Mouse (Mus musculus) CH12.LX (cell line): ENCODE data around the gene Eme2.

Experiments used
- BHLHE40 ChIP-seq: IDR thresholded peaks from 2 replicates; pipeline ENCODE4 v1.6.1; 2011; ENCODE audit warnings: mild to moderate bottlenecking, low read depth, low read length, improper control_type of control experiment
- CHD2 ChIP-seq: IDR thresholded peaks from 2 replicates; pipeline ENCODE4 v1.6.1; 2011; ENCODE audit warnings: low read length, improper control_type of control experiment
- CTCF ChIP-seq, 2 experiments: IDR thresholded peaks in 1 of 2; conservative IDR thresholded peaks in 1 of 2; 2 replicates each; pipeline ENCODE4 v1.5.1; 2011 to 2012; ENCODE audit warnings: low read depth in 2 of 2, low read length in 2 of 2, improper control_type of control experiment in 1 of 2, inconsistent platforms in 1 of 2, mild to moderate bottlenecking in 1 of 2, moderate library complexity in 1 of 2
- E2F4 ChIP-seq: IDR thresholded peaks from 2 replicates; pipeline ENCODE4 v1.6.1; 2011; ENCODE audit warnings: low read depth, low read length, improper control_type of control experiment; ENCODE audit not compliant: insufficient replicate concordance
- ELF1 ChIP-seq: IDR thresholded peaks from 2 replicates; pipeline ENCODE4 v1.6.1; 2014; ENCODE audit warnings: low read depth, mild to moderate bottlenecking, inconsistent platforms, low read length, improper control_type of control experiment
- EP300 ChIP-seq: IDR thresholded peaks from 2 replicates; pipeline ENCODE4 v1.6.1; 2011; ENCODE audit warnings: low read length, improper control_type of control experiment
- MEF2A ChIP-seq: IDR thresholded peaks from 2 replicates; pipeline ENCODE4 v1.6.1; 2014; ENCODE audit warnings: low read depth, mild to moderate bottlenecking, inconsistent platforms, low read length, improper control_type of control experiment, borderline replicate concordance
- MYC ChIP-seq: IDR thresholded peaks from 2 replicates; pipeline ENCODE4 v1.6.1; 2011; ENCODE audit warnings: low read depth, mild to moderate bottlenecking, improper control_type of control experiment, low read length
- POLR2A ChIP-seq: IDR thresholded peaks from 2 replicates; pipeline ENCODE4 v1.6.1; 2011; ENCODE audit warnings: low read depth, mild to moderate bottlenecking, improper control_type of control experiment, low read length
- SMC3 ChIP-seq: IDR thresholded peaks from 2 replicates; pipeline ENCODE4 v1.6.1; 2011; ENCODE audit warnings: low read depth, low read length, improper control_type of control experiment
- TBP ChIP-seq: conservative IDR thresholded peaks from 2 replicates; pipeline ENCODE4 v1.6.1; 2011; ENCODE audit warnings: low read depth, low read length, improper control_type of control experiment
- ZKSCAN1 ChIP-seq: IDR thresholded peaks from 2 replicates; pipeline ENCODE4 v1.6.1; 2012; ENCODE audit warnings: low read depth, inconsistent platforms, low read length, improper control_type of control experiment, borderline replicate concordance

GRCm38 (mm10) chr17:24893276-24893675 lies 1.6 kb downstream of the Eme2 start:
- no peak for TF ChIP-seq ZKSCAN1
- no peak for TF ChIP-seq ELF1
- no peak for TF ChIP-seq TBP
- TF ChIP-seq CTCF (conservative IDR thresholded peaks at IDR 0.05 in 1 of 2, IDR thresholded peaks at IDR 0.05 in 1 of 2; ENCODE audit: low read depth in 2 of 2, low read length in 2 of 2) = no peak
- TF ChIP-seq EP300 = no peak
- TF ChIP-seq POLR2A = no peak
- no peak for TF ChIP-seq MYC
- TF ChIP-seq SMC3 = no peak
- no peak for TF ChIP-seq CHD2
- no peak for TF ChIP-seq E2F4
- no peak for TF ChIP-seq BHLHE40
- no peak for TF ChIP-seq MEF2A
